Mouse (Mus musculus): Measurements from ENCODE around the gene Ephx3. TPM values are rescaled to one million over a fixed set of nuclear protein-coding genes. Genes with fewer than 3 reads are reported as not detected.

Ephx3 gene
- total RNA-seq, 2 experiments from 2014 or later = 0.42 to 0.44 TPM

DNA sequence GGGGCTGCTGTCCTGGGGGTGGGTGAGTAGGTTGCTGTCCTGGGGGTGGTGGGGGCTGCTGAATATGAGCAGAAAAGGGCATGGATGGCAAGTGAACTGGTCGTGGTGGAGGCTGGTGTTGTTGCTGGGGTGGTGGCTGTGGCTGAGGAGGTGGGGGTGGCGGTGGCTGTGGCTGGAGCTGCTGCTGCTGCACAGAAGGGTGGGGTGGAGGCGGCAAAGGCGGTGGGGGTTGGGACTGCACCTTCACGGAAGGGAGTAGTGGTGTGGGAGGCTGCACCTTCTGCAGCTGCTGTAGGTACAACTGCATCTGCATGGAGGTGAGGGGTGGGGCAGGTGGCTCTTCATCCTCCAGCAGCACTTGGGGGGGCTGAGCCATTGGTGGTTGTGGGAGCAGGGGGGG, 11.7 kb upstream of the Ephx3 start:
- no peak for TF ChIP-seq CTCF (conservative IDR thresholded peaks at IDR 0.05)
- no peak for DNase-seq (ENCODE audit: low spot score in 2 of 2)
- no peak overlapping the region for H3K4me3 ChIP-seq

GRCm38 (mm10) chr17:32199796-32200195, 10.4 kb upstream of the Ephx3 start:
- Histone ChIP-seq H3K4me3 (no peak overlapping the region), H3K27ac (no peak overlapping the region)
- TF ChIP-seq CTCF (conservative IDR thresholded peaks at IDR 0.05) = no peak
- DNase-seq (ENCODE audit: low spot score in 2 of 2) = no peak

More for the DNA sequence above, 11.7 kb upstream of the Ephx3 start:
- no peak overlapping the region for H3K27ac ChIP-seq

GRCm38 (mm10) chr17:32197156-32197555, 7.8 kb upstream of the Ephx3 start:
- no peak for TF ChIP-seq CTCF (conservative IDR thresholded peaks at IDR 0.05)
- H3K4me3 ChIP-seq = no peak overlapping the region
- DNase-seq (ENCODE audit: low spot score in 2 of 2) = no peak
- no peak overlapping the region for H3K27ac ChIP-seq

DNA sequence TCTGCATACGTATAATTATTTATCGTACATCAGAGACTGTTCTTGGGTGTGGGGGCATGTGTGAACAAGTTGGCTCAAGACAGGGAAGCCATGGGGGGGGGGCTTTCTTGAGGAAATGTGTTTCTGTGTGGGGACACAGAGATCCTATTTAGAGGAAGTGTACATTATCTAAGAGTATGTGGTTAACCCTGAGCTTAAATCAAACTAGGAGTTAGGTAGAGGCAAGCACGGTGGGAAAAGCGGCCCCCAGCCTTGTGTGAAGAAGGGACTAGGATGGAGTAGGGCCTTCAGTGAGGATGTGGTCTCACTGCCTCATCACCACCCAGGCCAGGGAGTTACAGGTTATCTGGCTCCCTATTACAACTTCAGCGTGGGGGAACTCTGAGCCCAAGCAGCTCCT, 6.4 kb upstream of the Ephx3 start:
- no peak overlapping the region for H3K27ac ChIP-seq
- H3K4me3 ChIP-seq = no peak overlapping the region
- no peak for DNase-seq (ENCODE audit: low spot score in 2 of 2)
- no peak for TF ChIP-seq CTCF (conservative IDR thresholded peaks at IDR 0.05)

GRCm38 (mm10) chr17:32193010-32193409, 3.7 kb upstream of the Ephx3 start:
- no peak overlapping the region for H3K4me3 ChIP-seq
- no peak for TF ChIP-seq CTCF (conservative IDR thresholded peaks at IDR 0.05)
- DNase-seq (ENCODE audit: low spot score in 2 of 2) = no peak
- no peak overlapping the region for H3K27ac ChIP-seq

DNA sequence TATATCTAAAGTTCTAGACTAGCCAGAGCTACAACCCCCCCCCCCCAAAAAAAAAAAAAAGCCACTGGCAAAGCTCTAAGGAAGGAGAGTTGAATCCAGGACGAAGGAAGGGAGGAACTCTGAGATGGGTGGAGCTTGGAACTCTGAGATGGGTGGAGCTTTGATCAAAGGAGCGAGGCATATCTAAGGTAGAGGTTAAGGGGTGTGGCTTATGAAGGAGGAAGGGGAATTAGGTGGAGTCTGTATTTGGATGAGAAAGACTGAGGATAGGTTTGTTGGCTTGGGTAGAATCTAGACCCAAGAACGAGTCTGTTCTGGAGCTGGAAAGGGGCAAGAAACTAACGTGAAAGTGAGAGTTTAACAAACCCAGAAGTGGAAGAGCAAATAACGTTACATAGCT, 501 bp upstream of the Ephx3 start:
- H3K27ac ChIP-seq = no peak overlapping the region
- no peak for TF ChIP-seq CTCF (conservative IDR thresholded peaks at IDR 0.05)
- DNase-seq (ENCODE audit: low spot score in 2 of 2) = no peak
- H3K4me3 ChIP-seq = no peak overlapping the region

DNA sequence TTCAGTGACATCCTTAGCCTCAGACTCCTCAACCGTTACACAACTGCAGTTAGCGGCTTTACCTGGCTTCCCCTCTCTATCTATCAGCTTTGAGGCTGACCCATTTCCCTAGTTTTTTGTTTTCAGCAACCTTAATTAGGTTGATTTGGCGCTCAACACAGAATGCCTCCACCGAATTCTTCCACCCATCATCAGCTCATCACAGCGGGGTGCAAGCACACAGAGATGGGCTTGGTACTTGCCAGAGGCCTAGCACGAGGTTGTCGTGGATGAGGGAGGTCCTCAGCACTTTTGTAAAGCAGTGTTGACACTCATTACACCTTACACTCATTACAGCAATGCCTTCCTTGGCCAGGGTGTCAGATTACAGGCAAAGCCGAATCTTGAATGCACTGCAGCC, 6.3 kb downstream of the Ephx3 start:
- no peak for TF ChIP-seq CTCF (conservative IDR thresholded peaks at IDR 0.05)
- no peak for DNase-seq (ENCODE audit: low spot score in 2 of 2)
- Histone ChIP-seq H3K4me3 (no peak overlapping the region), H3K27ac (no peak overlapping the region)

DNA sequence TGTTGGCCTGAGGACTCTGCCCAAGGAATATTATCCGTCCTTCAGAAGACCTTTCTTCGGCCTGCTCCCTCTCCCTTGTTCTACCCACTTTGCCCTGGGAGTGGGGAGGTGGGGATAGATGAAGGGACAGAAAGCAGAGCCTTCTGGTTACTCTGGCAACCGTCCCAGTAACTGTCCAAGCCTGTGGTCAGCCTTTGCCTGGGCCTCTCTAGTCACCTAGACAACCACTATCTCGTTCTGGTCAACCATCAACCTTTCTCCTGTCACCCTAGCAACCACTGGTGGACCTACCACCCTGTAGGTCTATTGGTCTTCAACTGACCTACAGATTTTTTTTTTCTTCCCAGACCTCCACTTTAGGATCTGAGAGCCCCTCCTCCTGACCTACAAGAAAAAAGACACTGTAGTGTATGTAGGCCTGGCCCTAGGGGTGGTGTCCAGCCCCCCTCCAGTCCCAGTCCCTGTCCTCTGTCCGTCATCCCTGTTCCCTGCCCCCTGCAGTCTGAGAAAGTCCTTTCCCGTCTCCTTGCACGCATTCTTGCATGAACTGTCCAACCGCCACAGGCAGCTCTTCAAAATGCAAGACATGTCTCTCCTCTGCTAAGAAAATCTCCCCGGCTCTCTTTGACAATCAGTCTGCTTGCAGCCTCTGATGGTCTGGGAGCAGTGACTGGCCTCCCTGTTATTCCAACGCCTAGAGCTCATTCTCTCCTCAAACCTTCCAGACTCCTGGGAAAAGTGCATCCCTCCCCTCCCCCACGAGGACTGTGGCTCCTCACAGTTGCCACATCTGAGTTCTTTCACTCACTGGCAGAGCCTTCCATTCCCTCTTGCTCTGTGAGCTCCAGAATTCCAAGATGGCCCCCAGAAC, 9.5 kb downstream of the Ephx3 start:
- Histone ChIP-seq H3K27ac (peak overlapping the region; percentile 63), H3K4me3 (no peak overlapping the region)
- no peak for TF ChIP-seq CTCF (conservative IDR thresholded peaks at IDR 0.05)
- no peak for DNase-seq (ENCODE audit: low spot score in 2 of 2)

DNA sequence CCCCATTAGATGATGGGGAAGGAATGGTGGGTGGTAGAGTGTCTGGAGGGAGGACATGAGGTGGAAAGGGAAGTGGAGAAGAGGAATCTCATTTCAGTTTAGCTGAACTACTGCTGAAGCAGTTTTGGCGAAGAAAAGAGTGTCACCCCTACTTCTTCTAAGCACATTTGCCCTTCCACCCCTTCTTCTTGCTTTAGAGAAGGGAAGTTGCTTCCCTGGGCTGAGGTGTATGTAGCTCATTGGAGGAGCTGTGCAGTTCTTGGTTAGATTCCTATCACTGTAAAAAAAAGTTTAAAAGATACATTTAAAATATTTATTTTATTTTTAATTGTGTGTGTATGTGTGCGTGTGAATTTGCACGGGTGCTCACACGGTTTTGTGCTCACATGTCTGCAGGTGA, 12.4 kb downstream of the Ephx3 start:
- H3K27ac ChIP-seq = no peak overlapping the region
- no peak for TF ChIP-seq CTCF (conservative IDR thresholded peaks at IDR 0.05)
- no peak overlapping the region for H3K4me3 ChIP-seq
- no peak for DNase-seq (ENCODE audit: low spot score in 2 of 2)

DNA sequence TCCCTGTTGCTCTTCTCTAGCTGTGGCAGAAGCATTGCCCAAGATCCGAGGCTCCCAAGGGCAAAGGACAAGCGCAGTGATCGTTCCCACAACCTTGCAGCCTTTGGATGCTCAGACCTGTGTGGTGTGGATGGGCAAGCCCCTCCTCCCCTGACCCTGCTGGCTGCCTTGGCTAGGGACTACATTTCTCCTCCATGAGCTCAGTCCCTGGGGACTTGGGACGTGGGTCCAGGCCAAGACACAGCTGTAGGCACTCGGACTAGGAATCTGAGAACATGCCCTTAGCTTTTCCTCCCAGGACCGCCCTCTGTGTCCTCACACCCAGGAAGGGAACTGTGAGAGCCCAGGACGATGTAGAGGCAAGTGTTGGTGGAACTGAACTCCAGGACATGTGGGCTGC, 16.2 kb downstream of the Ephx3 start:
- Histone ChIP-seq H3K27ac (no peak overlapping the region), H3K4me3 (no peak overlapping the region)
- no peak for DNase-seq (ENCODE audit: low spot score in 2 of 2)
- TF ChIP-seq CTCF (conservative IDR thresholded peaks at IDR 0.05) = no peak

DNA sequence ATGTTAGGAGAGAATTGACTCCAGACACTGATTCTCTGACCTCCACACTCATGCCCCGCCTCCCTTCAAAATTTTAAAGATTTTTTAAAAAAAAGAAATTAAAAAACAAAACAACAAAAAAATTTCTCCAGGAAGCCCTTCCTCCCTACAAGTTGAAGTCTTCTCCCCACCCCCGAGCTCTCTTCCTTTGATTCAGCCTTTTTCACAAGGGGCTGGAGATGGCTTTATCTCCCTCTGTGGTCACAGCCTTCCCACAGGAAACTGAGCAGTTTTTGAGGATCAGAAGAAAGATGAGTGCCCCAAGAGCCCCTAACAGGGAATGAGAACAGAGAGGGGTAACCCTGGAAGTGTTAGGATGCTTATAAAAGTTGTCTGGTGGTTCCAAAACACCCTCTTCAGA, 16.9 kb downstream of the Ephx3 start:
- no peak overlapping the region for H3K4me3 ChIP-seq
- TF ChIP-seq CTCF (conservative IDR thresholded peaks at IDR 0.05) = no peak
- no peak for DNase-seq (ENCODE audit: low spot score in 2 of 2)
- H3K27ac ChIP-seq = 0 out of 2 replicates have a peak overlapping the region, but pooled peaks have one; percentile 32

GRCm38 (mm10) chr17:32169518-32170225, 19.7 kb downstream of the Ephx3 start:
- no peak for TF ChIP-seq CTCF (conservative IDR thresholded peaks at IDR 0.05)
- Histone ChIP-seq H3K27ac (no peak overlapping the region), H3K4me3 (no peak overlapping the region)
- DNase-seq (ENCODE audit: low spot score in 2 of 2) = no peak

- peak within 1 kb of the TSS; percentile 51 for H3K4me3 ChIP-seq
- TF ChIP-seq CTCF (conservative IDR thresholded peaks at IDR 0.05) = no peak
- peak within 1 kb of the TSS; percentile 28; the same call in 1 of the 2 replicates for H3K27ac ChIP-seq
These were observed 22.7 kb downstream of the Ephx3 start, which contains the start of gene Notch3 for GRCm38 (mm10) chr17:32166687-32167086. Gene Notch3 (minus strand): TSS chr17:32166852.

More at GRCm38 (mm10) chr17:32166687-32167086, 22.7 kb downstream of the Ephx3 start, which contains the start of gene Notch3:
- DNase-seq (ENCODE audit: low spot score in 2 of 2) = no peak

All from layer of hippocampus, adult 2 months (tissue).